Mouse (Mus musculus): Measurements from ENCODE around the gene Ccdc116.

DNA sequence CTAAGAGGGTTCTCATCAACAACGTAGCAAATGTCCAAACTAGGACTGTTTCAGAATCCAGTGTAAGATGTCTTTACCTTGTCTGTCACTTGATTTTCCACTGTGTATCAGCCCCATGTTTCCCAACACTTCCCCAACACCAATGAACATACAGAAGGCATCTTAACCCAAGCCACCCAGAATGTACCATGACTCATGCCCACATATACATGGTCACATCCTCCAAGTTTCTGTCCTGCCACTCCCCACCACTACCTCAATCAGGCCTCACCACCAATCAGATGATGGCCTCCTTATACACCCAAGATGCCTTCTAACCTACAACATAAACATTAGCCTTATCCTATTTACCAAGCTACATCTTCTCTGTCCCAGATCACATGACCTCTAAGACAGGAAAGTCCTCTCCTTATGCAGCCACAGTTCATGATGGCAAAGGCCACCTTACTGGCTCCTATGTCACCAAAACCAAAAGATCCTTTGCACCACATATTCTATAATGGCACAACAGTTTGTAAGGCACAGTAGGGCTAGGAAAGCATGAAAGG, 30.7 kb upstream of the Ccdc116 start:
- no peak for TF ChIP-seq CTCF (IDR thresholded peaks at IDR 0.05; ENCODE audit: low read depth)
- no peak for TF ChIP-seq EP300 (IDR thresholded peaks at IDR 0.05; ENCODE audit: low read depth)
